Mouse (Mus musculus) adrenal gland, postnatal 0 days (tissue): ENCODE results near the gene Raly. TPM values are rescaled to one million over a fixed set of nuclear protein-coding genes. Genes with fewer than 3 reads are reported as not detected.

Experiments used
- polyA plus RNA-seq: library from polyadenylated mRNA; unstranded; fragments of >200 nt; fragmentation: Nextera tagmentation; extraction: Ambion mirVana; gene quantifications from 2 replicates; pipeline ENCODE4 v1.2.1, GENCODE M21; 2015

Raly gene
- 32.3 and 38.1 TPM in 2 replicates for polyA plus RNA-seq

GRCm38 (mm10) chr2:154790656-154791483 is at the start of gene Raly, which contains the start of gene a:
Gene Raly (plus strand): TSS chr2:154791096.
Gene a (plus strand): TSS chr2:154791402.

GRCm38 (mm10) chr2:154769930-154770329 is 21.0 kb upstream of the Raly start, which contains the start of gene Gm14214:
Gene Gm14214 (minus strand): TSS chr2:154770030.

GRCm38 (mm10) chr2:154892201-154893044 is 101.5 kb downstream of the Raly start, which contains the start of gene Eif2s2:
Gene Eif2s2 (minus strand): TSS chr2:154892935.

Other genes starting within 250 kb of the Raly start
- gene 1700003F12Rik, start 244.0 kb upstream of the Raly start, polyA plus RNA-seq = 2.6 and 2.8 TPM in 2 replicates
- 0.26 and 0.35 TPM in 2 replicates for gene Actl10, start 239.3 kb upstream of the Raly start, polyA plus RNA-seq
- gene Necab3, start 232.2 kb upstream of the Raly start, polyA plus RNA-seq = 3.7 and 5.8 TPM in 2 replicates
- gene E2f1, start 221.2 kb upstream of the Raly start, polyA plus RNA-seq = 12.2 and 14.2 TPM in 2 replicates
- gene Pxmp4, start 187.4 kb upstream of the Raly start, polyA plus RNA-seq = 28.6 and 31.2 TPM in 2 replicates
- gene Zfp341, start 177.8 kb upstream of the Raly start, polyA plus RNA-seq = 0.46 and 0.66 TPM in 2 replicates
- gene 4930519P11Rik, start 177.7 kb upstream of the Raly start, polyA plus RNA-seq = 0.57 and 1.0 TPM in 2 replicates
- 54.0 and 62.8 TPM in 2 replicates for gene Chmp4b, start 139.4 kb upstream of the Raly start, polyA plus RNA-seq
- not detected in 2 replicates for gene Gm14214, start 21.1 kb upstream of the Raly start, polyA plus RNA-seq
- gene a, start 306 bp downstream of the Raly start, polyA plus RNA-seq = 1.3 and 4.2 TPM in 2 replicates
- gene Eif2s2, start 101.8 kb downstream of the Raly start, polyA plus RNA-seq = 115 and 163 TPM in 2 replicates
- gene Gm14226, start 227.2 kb downstream of the Raly start, polyA plus RNA-seq = 1.9 and 4.6 TPM in 2 replicates